Mouse (Mus musculus): ENCODE data around the gene Grik5. TPM values are rescaled to one million over a fixed set of nuclear protein-coding genes. Genes with fewer than 3 reads are reported as not detected.
A peak's percentile ranks its signal among the peaks of the same experiment; 100 is the strongest.

The Grik5 gene
- polyA plus RNA-seq, 1 experiment: 0.82 TPM

DNA sequence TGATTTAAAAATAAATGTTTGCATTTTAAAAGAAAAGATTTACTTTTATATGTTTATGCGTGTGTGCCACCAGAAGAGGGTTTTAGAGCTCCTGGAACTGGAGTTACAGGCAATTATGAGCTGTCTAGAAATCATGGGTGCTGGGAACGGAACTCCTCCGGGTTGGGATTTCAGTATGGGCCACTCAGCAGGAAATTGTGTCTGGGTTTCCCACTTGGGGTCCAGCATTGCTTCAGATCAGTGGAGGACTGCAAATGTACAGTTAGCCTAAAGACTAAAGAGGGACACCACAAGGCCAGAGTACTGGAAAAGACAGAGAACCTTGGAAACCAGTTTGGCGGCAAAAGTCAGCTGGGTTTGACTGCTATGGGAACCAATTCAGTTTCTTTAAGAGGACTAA lies 98.9 kb downstream of the Grik5 start:
- Histone ChIP-seq H3K4me3 (replicated peaks) (no peak overlapping the region), H3K9me3 (ENCODE audit: control insufficient read depth, low read length) (no peaks in the 10 kb centered on the region), H3K27me3 (ENCODE audit: control insufficient read depth) (no peaks in the 10 kb centered on the region), H3K4me1 (ENCODE audit: control insufficient read depth) (peaks cover 29% of the 10 kb centered on the region), H3K36me3 (ENCODE audit: control insufficient read depth) (peaks cover 7% of the 10 kb centered on the region)
- TF ChIP-seq TAL1 (IDR thresholded peaks at IDR 0.05; ENCODE audit: low read length) (no peak), GATA1 (IDR thresholded peaks at IDR 0.05; ENCODE audit: low read length) (no peak)

DNA sequence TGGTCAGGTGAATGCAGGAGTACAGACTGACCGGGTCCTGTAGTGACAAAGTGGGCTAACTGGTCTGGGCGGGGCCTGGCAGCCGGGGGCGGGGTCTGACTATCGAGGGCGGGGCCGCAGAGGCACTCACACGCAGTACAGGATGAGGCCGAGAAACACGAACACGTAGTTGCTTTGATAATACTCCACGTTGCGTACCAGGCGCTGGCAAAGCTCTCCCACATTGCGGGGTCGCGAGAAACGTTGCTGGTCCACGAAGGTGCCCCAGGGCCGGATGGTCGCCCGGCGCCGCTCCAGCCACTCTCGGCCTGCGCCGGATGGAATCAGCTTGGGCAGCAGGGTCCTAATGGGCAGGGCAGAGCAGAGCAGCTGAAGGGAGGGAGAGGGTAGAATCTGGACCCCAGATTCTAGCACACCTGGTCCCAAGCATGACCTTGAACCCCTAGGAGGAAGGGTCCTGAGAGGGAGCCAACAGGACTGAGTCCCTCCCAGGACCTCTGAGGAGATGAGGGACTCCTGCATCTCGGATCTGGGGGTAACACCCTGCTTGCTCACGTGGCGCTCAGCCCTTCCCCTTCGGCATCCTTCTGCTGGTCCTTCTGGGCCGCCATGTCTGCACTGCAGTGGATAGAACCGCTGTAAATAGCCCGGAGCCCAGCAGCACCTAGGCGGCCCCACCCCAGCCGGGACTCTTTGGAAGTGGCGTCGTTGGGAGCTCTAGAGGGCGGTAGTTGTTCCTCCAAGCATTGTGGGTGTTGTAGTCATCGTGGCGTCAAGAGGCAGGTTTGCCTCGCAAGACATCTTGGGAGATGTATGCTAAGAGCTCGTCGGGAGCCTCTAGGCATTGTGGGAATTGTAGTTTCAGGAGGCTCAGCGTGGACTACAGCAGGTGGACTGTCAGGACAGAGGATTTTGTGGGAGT lies 99.9 kb downstream of the Grik5 start, which contains the start of gene Rabac1:
Gene Rabac1 (minus strand): TSS at position 783 of the 922 bp plus-strand sequence.
- TF ChIP-seq GATA1 (IDR thresholded peaks at IDR 0.05; ENCODE audit: low read length): no peak
- TF ChIP-seq TAL1 (IDR thresholded peaks at IDR 0.05; ENCODE audit: low read length): no peak
- Histone ChIP-seq H3K9me3 (ENCODE audit: control insufficient read depth, low read length) (no peaks in the 10 kb centered on the region), H3K4me1 (ENCODE audit: control insufficient read depth) (peaks cover 29% of the 10 kb centered on the region), H3K36me3 (ENCODE audit: control insufficient read depth) (peaks cover 7% of the 10 kb centered on the region), H3K4me3 (replicated peaks) (peak within 1 kb of the TSS; percentile 82), H3K27me3 (ENCODE audit: control insufficient read depth) (no peaks in the 10 kb centered on the region)

DNA sequence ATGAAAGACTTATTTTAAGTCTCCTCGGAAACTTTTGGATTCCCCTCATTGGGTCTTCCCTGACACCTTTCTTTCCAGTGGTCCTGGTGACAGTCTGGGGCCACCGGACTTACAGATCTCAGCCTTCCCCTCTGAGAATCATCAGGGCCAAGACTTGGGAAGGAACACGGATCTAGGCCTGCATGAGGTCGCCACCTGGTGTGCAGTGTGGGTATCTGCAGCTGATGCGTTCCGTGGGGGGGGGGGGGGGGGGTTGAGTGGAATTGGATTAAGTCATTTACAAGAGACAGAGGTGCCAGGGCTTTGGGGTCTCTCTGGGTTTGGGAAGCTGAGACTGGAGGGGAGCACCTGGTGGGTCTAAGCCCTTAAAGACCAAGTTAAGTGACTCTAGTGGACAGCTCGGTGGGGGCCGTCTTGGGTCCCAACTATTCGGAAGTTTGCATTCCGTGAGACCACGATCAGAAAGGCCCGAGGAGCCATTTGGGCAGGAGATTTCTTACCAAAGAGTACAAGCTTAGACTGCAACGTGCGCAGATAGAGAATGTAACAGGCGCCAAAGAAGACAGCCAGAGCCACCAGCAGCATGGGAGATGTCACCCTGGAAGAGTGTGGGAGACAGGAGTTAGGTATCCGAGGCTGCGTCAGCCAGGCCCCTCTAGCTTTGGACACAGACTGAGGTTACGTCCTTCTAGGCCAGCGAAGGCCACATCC lies 100.7 kb downstream of the Grik5 start:
- peaks cover 29% of the 10 kb centered on the region for H3K4me1 ChIP-seq (ENCODE audit: control insufficient read depth)

GRCm38 (mm10) chr7:24970341-24970740 lies 101.8 kb downstream of the Grik5 start:
- H3K27me3 ChIP-seq (ENCODE audit: control insufficient read depth): no peaks in the 10 kb centered on the region
- no peaks in the 10 kb centered on the region for H3K9me3 ChIP-seq (ENCODE audit: control insufficient read depth, low read length)
- TF ChIP-seq GATA1 (IDR thresholded peaks at IDR 0.05; ENCODE audit: low read length) (no peak), TAL1 (IDR thresholded peaks at IDR 0.05; ENCODE audit: low read length) (no peak)
- H3K4me3 ChIP-seq (replicated peaks): no peak overlapping the region
- peaks cover 7% of the 10 kb centered on the region for H3K36me3 ChIP-seq (ENCODE audit: control insufficient read depth)
- H3K4me1 ChIP-seq (ENCODE audit: control insufficient read depth): peaks cover 29% of the 10 kb centered on the region

More for the DNA sequence above, 100.7 kb downstream of the Grik5 start:
- Histone ChIP-seq H3K27me3 (ENCODE audit: control insufficient read depth) (no peaks in the 10 kb centered on the region), H3K4me3 (replicated peaks) (peak overlapping the region; percentile 82), H3K36me3 (ENCODE audit: control insufficient read depth) (peaks cover 7% of the 10 kb centered on the region), H3K9me3 (ENCODE audit: control insufficient read depth, low read length) (no peaks in the 10 kb centered on the region)
- no peak for TF ChIP-seq GATA1 (IDR thresholded peaks at IDR 0.05; ENCODE audit: low read length)
- TF ChIP-seq TAL1 (IDR thresholded peaks at IDR 0.05; ENCODE audit: low read length): no peak

DNA sequence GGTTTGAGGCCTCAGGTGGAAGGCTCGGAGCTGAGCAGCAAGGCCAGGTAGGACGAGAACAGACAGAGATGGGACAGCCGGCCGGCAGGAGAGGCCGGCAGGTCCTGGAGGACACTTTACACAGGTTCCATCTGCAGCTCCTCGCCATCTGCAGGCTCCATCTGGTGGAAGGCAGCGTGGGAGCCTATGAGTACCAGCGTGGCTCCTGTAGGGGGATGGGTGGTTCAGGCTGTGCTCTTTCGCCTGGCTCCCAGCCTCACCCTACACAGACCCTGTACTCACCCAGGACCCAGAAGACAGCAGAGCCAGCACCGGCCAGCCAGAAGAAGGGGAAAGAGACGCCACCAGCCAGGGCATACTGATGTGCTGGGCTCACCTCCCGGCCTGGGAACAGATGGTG lies 102.3 kb downstream of the Grik5 start:
- H3K36me3 ChIP-seq (ENCODE audit: control insufficient read depth): peaks cover 7% of the 10 kb centered on the region
- H3K4me3 ChIP-seq (replicated peaks): no peak overlapping the region
- no peaks in the 10 kb centered on the region for H3K27me3 ChIP-seq (ENCODE audit: control insufficient read depth)
- H3K4me1 ChIP-seq (ENCODE audit: control insufficient read depth): peaks cover 25% of the 10 kb centered on the region
- no peak for TF ChIP-seq GATA1 (IDR thresholded peaks at IDR 0.05; ENCODE audit: low read length)
- no peaks in the 10 kb centered on the region for H3K9me3 ChIP-seq (ENCODE audit: control insufficient read depth, low read length)

DNA sequence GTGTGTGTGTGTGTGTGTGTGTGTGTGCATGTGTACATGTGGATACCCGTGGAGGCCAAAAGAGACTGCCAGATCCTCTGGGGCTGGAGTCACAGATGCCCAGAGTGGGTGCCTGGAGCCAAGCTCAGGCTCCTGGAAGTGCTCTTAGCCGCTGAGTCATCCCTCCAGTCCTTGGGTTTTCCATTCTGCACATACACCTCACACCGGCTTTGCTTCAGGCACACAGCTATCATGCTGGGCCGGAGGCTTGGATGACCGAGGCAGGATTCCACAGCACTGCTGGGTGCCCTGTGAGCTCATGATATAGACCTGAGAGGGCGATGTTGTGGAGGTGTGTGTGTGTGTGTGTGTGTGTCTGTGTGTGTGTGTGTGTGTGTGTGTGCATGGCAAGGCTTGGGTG lies 103.7 kb downstream of the Grik5 start:
- no peaks in the 10 kb centered on the region for H3K27me3 ChIP-seq (ENCODE audit: control insufficient read depth)
- H3K4me3 ChIP-seq (replicated peaks): no peak overlapping the region
- no peak for TF ChIP-seq TAL1 (IDR thresholded peaks at IDR 0.05; ENCODE audit: low read length)
- no peak for TF ChIP-seq GATA1 (IDR thresholded peaks at IDR 0.05; ENCODE audit: low read length)
- no peaks in the 10 kb centered on the region for H3K9me3 ChIP-seq (ENCODE audit: control insufficient read depth, low read length)
- H3K4me1 ChIP-seq (ENCODE audit: control insufficient read depth): peaks cover 23% of the 10 kb centered on the region
- H3K36me3 ChIP-seq (ENCODE audit: control insufficient read depth): peaks cover 7% of the 10 kb centered on the region

DNA sequence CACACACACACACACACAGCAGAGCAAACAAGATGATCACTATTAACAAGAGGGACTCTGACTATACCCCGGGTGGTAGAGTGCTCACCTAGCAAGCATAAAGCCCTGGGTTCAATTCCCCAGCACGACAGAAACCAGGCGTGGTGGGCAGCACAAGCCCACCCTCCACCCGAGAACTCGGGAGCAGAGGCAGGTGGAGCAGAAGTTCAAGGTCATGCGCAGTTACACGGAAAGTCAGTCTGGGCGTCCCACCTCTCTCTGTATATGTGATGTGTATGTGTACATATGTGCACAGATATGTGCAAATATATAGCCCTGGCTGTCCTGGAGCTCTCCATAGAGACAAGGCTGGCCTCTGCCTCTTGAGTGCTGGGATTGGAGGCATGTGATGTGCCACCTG lies 104.2 kb downstream of the Grik5 start:
- H3K36me3 ChIP-seq (ENCODE audit: control insufficient read depth): peaks cover 7% of the 10 kb centered on the region
- no peak for TF ChIP-seq GATA1 (IDR thresholded peaks at IDR 0.05; ENCODE audit: low read length)
- no peak for TF ChIP-seq TAL1 (IDR thresholded peaks at IDR 0.05; ENCODE audit: low read length)
- H3K4me3 ChIP-seq (replicated peaks): no peak overlapping the region
- H3K27me3 ChIP-seq (ENCODE audit: control insufficient read depth): no peaks in the 10 kb centered on the region
- no peaks in the 10 kb centered on the region for H3K9me3 ChIP-seq (ENCODE audit: control insufficient read depth, low read length)
- peaks cover 20% of the 10 kb centered on the region for H3K4me1 ChIP-seq (ENCODE audit: control insufficient read depth)

DNA sequence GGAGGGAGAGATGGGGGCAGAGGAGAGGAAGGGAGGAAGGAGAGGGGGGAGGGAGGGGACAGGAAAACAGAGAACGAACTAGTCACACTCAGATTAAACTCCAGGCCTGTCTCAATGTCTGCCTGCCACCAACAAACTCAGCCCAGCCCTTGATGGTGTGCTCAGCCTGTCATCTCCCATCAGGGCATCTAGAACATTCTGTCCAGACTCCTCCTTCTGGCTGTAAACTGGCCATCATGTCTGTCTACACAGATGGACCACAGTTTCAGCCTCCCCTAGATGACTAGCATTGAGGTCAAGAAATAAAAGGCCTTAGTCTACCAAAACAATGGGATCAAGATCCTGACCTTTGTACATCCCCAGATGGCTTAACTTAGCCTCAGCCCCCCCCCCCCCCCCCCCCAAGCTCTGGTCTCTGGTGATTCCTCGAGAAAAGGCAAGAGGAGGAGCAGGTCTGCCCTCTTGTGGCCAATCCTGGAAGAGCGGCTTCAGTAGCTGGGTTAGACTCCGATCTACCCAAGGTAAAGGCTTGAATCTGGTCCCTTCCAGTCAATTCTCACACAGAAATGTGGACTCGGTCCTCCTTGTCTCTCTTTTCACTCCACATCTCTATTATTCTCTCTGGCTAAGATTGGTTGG lies 107.1 kb downstream of the Grik5 start:
- no peaks in the 10 kb centered on the region; the same call in 1 of the 2 replicates for H3K9me3 ChIP-seq (ENCODE audit: control insufficient read depth, low read length)
- no peak for TF ChIP-seq GATA1 (IDR thresholded peaks at IDR 0.05; ENCODE audit: low read length)
- TF ChIP-seq TAL1 (IDR thresholded peaks at IDR 0.05; ENCODE audit: low read length): no peak
- no peak overlapping the region for H3K4me3 ChIP-seq (replicated peaks)
- H3K27me3 ChIP-seq (ENCODE audit: control insufficient read depth): no peaks in the 10 kb centered on the region
- H3K36me3 ChIP-seq (ENCODE audit: control insufficient read depth): peaks cover 4% of the 10 kb centered on the region
- H3K4me1 ChIP-seq (ENCODE audit: control insufficient read depth): no peaks in the 10 kb centered on the region

DNA sequence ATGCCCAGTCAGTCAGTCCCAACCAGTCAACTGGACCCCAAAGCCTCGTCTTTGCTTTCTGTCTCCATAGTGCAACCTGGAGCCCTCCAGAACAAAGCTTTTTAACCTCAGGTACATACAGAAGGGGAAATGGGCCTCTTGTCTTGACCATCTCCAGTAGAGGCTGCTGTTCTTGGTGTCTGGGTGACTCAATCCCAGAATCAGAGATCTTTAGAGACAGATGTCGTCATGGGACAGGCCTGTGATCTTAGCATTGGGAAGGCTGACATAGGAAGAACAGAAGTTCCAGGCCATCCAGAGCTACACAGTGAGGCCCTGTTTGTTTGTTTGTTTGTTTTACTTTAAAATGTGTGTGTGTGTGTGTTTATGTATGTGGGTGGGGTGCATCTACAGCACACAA lies 107.9 kb downstream of the Grik5 start:
- Histone ChIP-seq H3K4me3 (replicated peaks) (no peak overlapping the region), H3K36me3 (ENCODE audit: control insufficient read depth) (no peaks in the 10 kb centered on the region; the same call in 1 of the 2 replicates), H3K9me3 (ENCODE audit: control insufficient read depth, low read length) (no peaks in the 10 kb centered on the region; the same call in 1 of the 2 replicates), H3K27me3 (ENCODE audit: control insufficient read depth) (no peaks in the 10 kb centered on the region), H3K4me1 (ENCODE audit: control insufficient read depth) (no peaks in the 10 kb centered on the region)
- TF ChIP-seq TAL1 (IDR thresholded peaks at IDR 0.05; ENCODE audit: low read length) (no peak), GATA1 (IDR thresholded peaks at IDR 0.05; ENCODE audit: low read length) (no peak)

Other genes starting within 250 kb of the Grik5 start
- gene Gm9844, start 210.1 kb downstream of the Grik5 start, polyA plus RNA-seq (2012): 2.5 and 6.9 TPM in 2 replicates
- 0.06 TPM in 1 of 2 replicates, not detected in the other for gene Lypd4, start 202.4 kb downstream of the Grik5 start, polyA plus RNA-seq (2012)
- gene Dmrtc2, start 202.3 kb downstream of the Grik5 start, polyA plus RNA-seq (2012): not detected in 2 replicates
- gene Rps19, start 188.0 kb downstream of the Grik5 start, polyA plus RNA-seq (2012): 189 and 353 TPM in 2 replicates
- gene Cd79a, start 175.0 kb downstream of the Grik5 start, polyA plus RNA-seq (2012): 0.08 and 0.10 TPM in 2 replicates
- gene Arhgef1, start 169.4 kb downstream of the Grik5 start, polyA plus RNA-seq (2012): 20.6 and 20.7 TPM in 2 replicates
- gene Gm4881, start 127.9 kb downstream of the Grik5 start, polyA plus RNA-seq (2012): not detected in 2 replicates
- 10.4 and 12.9 TPM in 2 replicates for gene Rabac1, start 99.6 kb downstream of the Grik5 start, polyA plus RNA-seq (2012)
- gene Atp1a3, start 66.4 kb downstream of the Grik5 start, polyA plus RNA-seq (2012): 0.10 and 0.11 TPM in 2 replicates
- gene Zfp574, start 221 bp upstream of the Grik5 start, polyA plus RNA-seq (2012): 3.0 and 3.4 TPM in 2 replicates
- gene Pou2f2, start 107.4 kb upstream of the Grik5 start, polyA plus RNA-seq (2012): 0.29 and 0.33 TPM in 2 replicates
- 50.4 and 51.9 TPM in 2 replicates for gene Dedd2, start 148.3 kb upstream of the Grik5 start, polyA plus RNA-seq (2012)
- gene Zfp526, start 149.1 kb upstream of the Grik5 start, polyA plus RNA-seq (2012): 1.1 and 1.5 TPM in 2 replicates
- gene Gsk3a, start 165.5 kb upstream of the Grik5 start, polyA plus RNA-seq (2012): 30.9 and 31.8 TPM in 2 replicates
- gene Erf, start 178.4 kb upstream of the Grik5 start, polyA plus RNA-seq (2012): 3.2 and 3.6 TPM in 2 replicates
- gene Cic, start 195.4 kb upstream of the Grik5 start, polyA plus RNA-seq (2012): 47.3 and 55.9 TPM in 2 replicates
- gene Pafah1b3, start 225.6 kb upstream of the Grik5 start, polyA plus RNA-seq (2012): 1.2 TPM in 2 replicates
- not detected in 2 replicates for gene Prr19, start 229.1 kb upstream of the Grik5 start, polyA plus RNA-seq (2012)
- gene Tmem145, start 233.8 kb upstream of the Grik5 start, polyA plus RNA-seq (2012): not detected in 2 replicates
- 0.03 and 0.16 TPM in 2 replicates for gene Megf8, start 244.8 kb upstream of the Grik5 start, polyA plus RNA-seq (2012)

Measured in erythroblast, embryonic 14.5 days (primary cell).